Mouse (Mus musculus) kidney, embryonic 16.5 days (tissue): ENCODE measurements at regions not wholly inside any gene's neighbourhood (a gene's known extent, or its start where the extent isn't known, plus 50 kb on each side); places are given as distances from the start of the nearest gene placed in this dataset.

Experiments
- ATAC-seq: fragments of 200-750 bp; cut with Nextera tagmentation; 2 replicates; pipeline ENCODE4 v1.8.0; 2017; ENCODE audit warnings: moderate TSS enrichment; ENCODE audit not compliant: low FRiP score, low TSS enrichment
- H3K27ac ChIP-seq: fragments of 300-500 bp; sonication (generic); 2 replicates; pipeline ENCODE4 v1.5.1; 2014; ENCODE audit warnings: low read length
- H3K27me3 ChIP-seq: fragments of 300-500 bp; sonication (generic); 2 replicates; pipeline ENCODE4 v1.6.1; 2014; ENCODE audit warnings: low read length, control low read depth, mixed read lengths; ENCODE audit not compliant: insufficient read depth
- H3K36me3 ChIP-seq: fragments of 300-500 bp; sonication (generic); 2 replicates; pipeline ENCODE4 v1.6.1; 2014; ENCODE audit warnings: low read length, control low read depth, mixed read lengths; ENCODE audit not compliant: insufficient read depth
- H3K4me1 ChIP-seq: fragments of 300-500 bp; sonication (generic); 2 replicates; pipeline ENCODE4 v1.6.1; 2014; ENCODE audit warnings: low read length, control low read depth, mixed read lengths; ENCODE audit not compliant: insufficient read depth
- H3K4me2 ChIP-seq: fragments of 300-500 bp; sonication (generic); replicated peaks from 2 replicates; pipeline ENCODE4 v1.6.1; 2014; ENCODE audit warnings: low read depth, low read length
- H3K4me3 ChIP-seq: fragments of 300-500 bp; sonication (generic); 2 replicates; pipeline ENCODE4 v1.5.1; 2014; ENCODE audit warnings: mild to moderate bottlenecking, low read length
- H3K9ac ChIP-seq: fragments of 300-500 bp; sonication (generic); replicated peaks from 2 replicates; pipeline ENCODE4 v1.6.1; 2014; ENCODE audit warnings: low read length
- H3K9me3 ChIP-seq: fragments of 300-500 bp; sonication (generic); 2 replicates; pipeline ENCODE4 v1.6.1; 2016; ENCODE audit warnings: low read length, control low read depth
- WGBS: fragments of 180-500 bp; shearing (Covaris S2); extraction: QIAGEN DNeasy Blood & Tissue Kit; methylation state at CpG from one replicate; pipeline ENCODE4 v1.1.7; 2014; 5-methylcytosine and 5-hydroxymethylcytosine counted together

- no peaks in the 10 kb centered on the region for H3K9me3 ChIP-seq
- H3K27ac ChIP-seq, result no peak overlapping the region
- H3K27me3 ChIP-seq, result 0 out of 2 replicates have a peak, but pooled peaks cover 5% of the 10 kb centered on the region
- 15% methylated on average over 30 of the region's 30 CpGs for WGBS
- H3K9ac ChIP-seq, result 0 out of 2 replicates have a peak overlapping the region, but pooled peaks have one; percentile 44
- peak; percentile 76 for ATAC-seq
- H3K4me3 ChIP-seq, result peak overlapping the region; percentile 27
- H3K36me3 ChIP-seq, result no peaks in the 10 kb centered on the region
- peak overlapping the region; percentile 56 for H3K4me2 ChIP-seq
- peaks cover 9% of the 10 kb centered on the region for H3K4me1 ChIP-seq
Observed at GRCm38 (mm10) chr4:131252602-131253442, 308.6 kb downstream of the Matn1 start.

GRCm38 (mm10) chr4:131253443-131253817 is 309.2 kb downstream of the Matn1 start:
- 3% methylated on average over 8 of the region's 8 CpGs for WGBS
- Histone ChIP-seq H3K27me3 (0 out of 2 replicates have a peak, but pooled peaks cover 5% of the 10 kb centered on the region), H3K4me3 (peak overlapping the region; percentile 27)

GRCm38 (mm10) chr4:131254243-131254642 is 310.1 kb downstream of the Matn1 start:
- WGBS, result 36% methylated on average over 7 of the region's 7 CpGs
- H3K27me3 ChIP-seq, result peaks cover 5% of the 10 kb centered on the region; the same call in 1 of the 2 replicates
- H3K4me1 ChIP-seq, result peaks cover 9% of the 10 kb centered on the region
- no peaks in the 10 kb centered on the region for H3K9me3 ChIP-seq
- no peak for ATAC-seq
- H3K9ac ChIP-seq, result no peak overlapping the region
- H3K27ac ChIP-seq, result peak overlapping the region; percentile 41
- no peak overlapping the region for H3K4me2 ChIP-seq
- H3K4me3 ChIP-seq, result no peak overlapping the region
- no peaks in the 10 kb centered on the region for H3K36me3 ChIP-seq

More at GRCm38 (mm10) chr4:131253443-131253817, 309.2 kb downstream of the Matn1 start:
- no peaks in the 10 kb centered on the region for H3K36me3 ChIP-seq
- no peak overlapping the region for H3K27ac ChIP-seq
- H3K4me2 ChIP-seq, result peak overlapping the region; percentile 56
- no peaks in the 10 kb centered on the region for H3K9me3 ChIP-seq
- 0 out of 2 replicates have a peak overlapping the region, but pooled peaks have one; percentile 41 for H3K9ac ChIP-seq
- peak; percentile 62; the same call in 1 of the 2 replicates for ATAC-seq
- H3K4me1 ChIP-seq, result peaks cover 9% of the 10 kb centered on the region

GRCm38 (mm10) chr4:131254691-131255090 is 310.5 kb downstream of the Matn1 start:
- Histone ChIP-seq H3K4me1 (peaks cover 9% of the 10 kb centered on the region), H3K9me3 (no peaks in the 10 kb centered on the region), H3K27me3 (peaks cover 5% of the 10 kb centered on the region; the same call in 1 of the 2 replicates), H3K4me3 (no peak overlapping the region), H3K4me2 (no peak overlapping the region), H3K9ac (no peak overlapping the region), H3K36me3 (no peaks in the 10 kb centered on the region), H3K27ac (no peak overlapping the region)
- WGBS, result 45% methylated on average over 6 of the region's 6 CpGs
- 0 out of 2 replicates have a peak, but pooled peaks have one; percentile 46 for ATAC-seq

- ATAC-seq, result no peak
- H3K4me2 ChIP-seq, result no peak overlapping the region
- no peak overlapping the region for H3K4me3 ChIP-seq
- peaks cover 2% of the 10 kb centered on the region; the same call in 1 of the 2 replicates for H3K27me3 ChIP-seq
- no peaks in the 10 kb centered on the region for H3K36me3 ChIP-seq
- WGBS, result 43% methylated on average over 2 of the region's 2 CpGs
- peaks cover 3% of the 10 kb centered on the region; the same call in 1 of the 2 replicates for H3K4me1 ChIP-seq
- H3K9me3 ChIP-seq, result no peaks in the 10 kb centered on the region
- H3K9ac ChIP-seq, result no peak overlapping the region
- H3K27ac ChIP-seq, result no peak overlapping the region
Observed at GRCm38 (mm10) chr4:131261236-131261635, 317.1 kb downstream of the Matn1 start.

GRCm38 (mm10) chr4:131262909-131263308 is 318.7 kb downstream of the Matn1 start:
- no peak overlapping the region for H3K9ac ChIP-seq
- H3K4me3 ChIP-seq, result no peak overlapping the region
- H3K36me3 ChIP-seq, result no peaks in the 10 kb centered on the region
- 64% methylated on average over 6 of the region's 6 CpGs for WGBS
- no peak overlapping the region for H3K4me2 ChIP-seq
- H3K9me3 ChIP-seq, result no peaks in the 10 kb centered on the region
- no peak for ATAC-seq
- peaks cover 2% of the 10 kb centered on the region; the same call in 1 of the 2 replicates for H3K27me3 ChIP-seq
- no peak overlapping the region for H3K27ac ChIP-seq
- peaks cover 9% of the 10 kb centered on the region for H3K4me1 ChIP-seq

- Histone ChIP-seq H3K27me3 (0 out of 2 replicates have a peak, but pooled peaks cover 2% of the 10 kb centered on the region), H3K9ac (no peak overlapping the region)
Observed at GRCm38 (mm10) chr4:131266764-131267163, 322.6 kb downstream of the Matn1 start.

GRCm38 (mm10) chr4:131267760-131268159 is 323.6 kb downstream of the Matn1 start:
- WGBS, result 32% methylated on average over 10 of the region's 10 CpGs
- no peak for ATAC-seq
- H3K27ac ChIP-seq, result no peak overlapping the region
- H3K4me2 ChIP-seq, result no peak overlapping the region
- H3K27me3 ChIP-seq, result 0 out of 2 replicates have a peak, but pooled peaks cover 2% of the 10 kb centered on the region
- peaks cover 10% of the 10 kb centered on the region; the same call in 1 of the 2 replicates for H3K4me1 ChIP-seq
- H3K4me3 ChIP-seq, result no peak overlapping the region
- no peak overlapping the region for H3K9ac ChIP-seq
- H3K36me3 ChIP-seq, result no peaks in the 10 kb centered on the region
- no peaks in the 10 kb centered on the region for H3K9me3 ChIP-seq

More at GRCm38 (mm10) chr4:131266764-131267163, 322.6 kb downstream of the Matn1 start:
- Histone ChIP-seq H3K27ac (no peak overlapping the region), H3K36me3 (no peaks in the 10 kb centered on the region), H3K4me3 (no peak overlapping the region), H3K4me1 (peaks cover 10% of the 10 kb centered on the region; the same call in 1 of the 2 replicates), H3K4me2 (no peak overlapping the region), H3K9me3 (no peaks in the 10 kb centered on the region)
- 12% methylated on average over 9 of the region's 9 CpGs for WGBS
- ATAC-seq, result no peak

GRCm38 (mm10) chr4:131270192-131270591 is 326.0 kb downstream of the Matn1 start:
- 17% methylated on average over 7 of the region's 7 CpGs for WGBS
- Histone ChIP-seq H3K4me1 (peaks cover 10% of the 10 kb centered on the region; the same call in 1 of the 2 replicates), H3K36me3 (no peaks in the 10 kb centered on the region), H3K9ac (no peak overlapping the region), H3K27ac (no peak overlapping the region), H3K4me2 (no peak overlapping the region), H3K9me3 (no peaks in the 10 kb centered on the region), H3K27me3 (0 out of 2 replicates have a peak, but pooled peaks cover 2% of the 10 kb centered on the region), H3K4me3 (no peak overlapping the region)
- ATAC-seq, result peak; percentile 84
